Mouse (Mus musculus): ENCODE measurements around the gene Casc3.

GRCm38 (mm10) chr11:98771131-98771530 is 33.6 kb upstream of the Casc3 start:
- TF ChIP-seq CTCF (IDR thresholded peaks at IDR 0.05; ENCODE audit: low read depth), result no peak
- TF ChIP-seq EP300 (IDR thresholded peaks at IDR 0.05; ENCODE audit: low read depth), result no peak

Data from liver, postnatal 0 days (tissue).